Mouse (Mus musculus) common myeloid progenitor, adult 5-6 weeks (primary cell): ENCODE data around the gene Mafk. TPM values are rescaled to one million over a fixed set of nuclear protein-coding genes. Genes with fewer than 3 reads are reported as not detected.

Source experiments
- total RNA-seq: library from RNA; stranded (forward); fragments of 200-1000, 187-1606 nt; gene quantifications from 2 replicates; pipeline ENCODE4 v1.2.3, GENCODE M21; 2017

Mafk gene
- total RNA-seq, 1 experiment from 2014 or later, result 36.0 TPM

Other genes with a start within 250 kb of the Mafk start
- not detected in 2 replicates for gene Uncx, start 248.0 kb upstream of the Mafk start, total RNA-seq
- gene Micall2, start 55.2 kb upstream of the Mafk start, total RNA-seq, result 6.4 TPM in 2 replicates
- gene Ints1, start 15.8 kb upstream of the Mafk start, total RNA-seq, result 20.4 and 32.7 TPM in 2 replicates
- 0.14 TPM in 1 of 2 replicates, not detected in the other for gene Tmem184a, start 28.4 kb downstream of the Mafk start, total RNA-seq
- not detected in 2 replicates for gene Gm26938, start 34.9 kb downstream of the Mafk start, total RNA-seq
- gene Psmg3, start 35.4 kb downstream of the Mafk start, total RNA-seq, result 24.5 and 24.8 TPM in 2 replicates
- gene Elfn1, start 116.4 kb downstream of the Mafk start, total RNA-seq, result not detected in 2 replicates